8 mouse cellular contexts compared by ENCODE assay signal in genomic region chr12:101007968-101008481, GRCm38 (mm10). TPM values are rescaled to one million over a fixed set of nuclear protein-coding genes. Genes with fewer than 3 reads are reported as not detected.
DNase-seq lines count a peak whose midpoint lies in the region; ATAC-seq and TF ChIP-seq lines count a peak whose summit lies in the region.

No protein-coding gene starts in this region.

- no peak overlapping the region for H3K4me3 ChIP-seq in cerebellum, adult 2 months (replicated peaks; ENCODE audit: insufficient read depth, low read depth, low read length)
- H3K4me3 ChIP-seq in stomach, embryonic 15.5 days (replicated peaks), result no peak overlapping the region

- TF ChIP-seq CTCF in cerebellum, adult 2 months (IDR thresholded peaks at IDR 0.05; ENCODE audit: borderline replicate concordance, insufficient read depth, low read depth, low read length), result no peak

- DNase-seq in cerebellum, adult 2 months, result peak; percentile 60 to 79
- DNase-seq in cerebellum, adult 11 months, result no peak
- DNase-seq in right cerebral cortex, adult 18-20 months, result peak; percentile 81
- DNase-seq in right cerebral cortex, postnatal 14 days, result no peak
- peak; percentile 74 to 81 for DNase-seq in frontal cortex, adult 2 months (ENCODE audit: extremely low spot score in 1 of 2, low spot score in 1 of 2)
- peak; percentile 64 to 90 for DNase-seq in left cerebral cortex, postnatal 25 days (ENCODE audit: low spot score in 2 of 2)

- no peak overlapping the region for H3K27ac ChIP-seq in cerebellum, adult 2 months (ENCODE audit: insufficient read depth, low read length)
- peak overlapping the region; percentile 71 for H3K27ac ChIP-seq in stomach, embryonic 15.5 days

- no peak for TF ChIP-seq POLR2A in cerebellum, adult 2 months (IDR thresholded peaks at IDR 0.05; ENCODE audit: borderline replicate concordance, insufficient read depth, low read length)

- intact Hi-C loops in left cerebral cortex, postnatal 25 days (cut with DNase I), result no loop called here

- no peaks in the 10 kb centered on the region for H3K36me3 ChIP-seq in stomach, embryonic 15.5 days

- ATAC-seq in stomach, embryonic 15.5 days (ENCODE audit: insufficient read depth, low FRiP score, low read depth), result peak; percentile 9; the same call in 1 of the 2 replicates
- ATAC-seq in erythroblast, adult 5-6 weeks (replicated peaks; ENCODE audit: low FRiP score, poor library complexity, severe bottlenecking), result no peak

- H3K9ac ChIP-seq in stomach, embryonic 15.5 days, result no peak overlapping the region

- no peaks in the 10 kb centered on the region for H3K27me3 ChIP-seq in cerebellum, adult 2 months (ENCODE audit: control insufficient read depth, insufficient read depth, low read length)
- no peaks in the 10 kb centered on the region for H3K27me3 ChIP-seq in stomach, embryonic 15.5 days (replicated peaks)

- no peak overlapping the region for H3K4me2 ChIP-seq in stomach, embryonic 15.5 days

- peaks cover 15% of the 10 kb centered on the region; the same call in 1 of the 2 replicates for H3K4me1 ChIP-seq in cerebellum, adult 2 months (ENCODE audit: control insufficient read depth, insufficient read depth, low read length)
- H3K4me1 ChIP-seq in stomach, embryonic 15.5 days, result peaks cover 34% of the 10 kb centered on the region

- no peaks in the 10 kb centered on the region for H3K9me3 ChIP-seq in stomach, embryonic 15.5 days

- 10% methylated on average over 10 of the region's 10 CpGs for WGBS in cerebellum, adult 2 months
- 31% methylated on average over 10 of the region's 10 CpGs for WGBS in stomach, embryonic 15.5 days

RNA-seq across cellular contexts. Expression of gene Ccdc88c, which starts 20.8 kb away (rescaled TPM):
- 9.0 TPM in 2 replicates for polyA plus RNA-seq in cerebellum, adult 2 months (2012; rRNA removed)
- 16.1 and 18.0 TPM in 2 replicates for polyA plus RNA-seq in frontal cortex, adult 2 months (2012; rRNA removed)
- total RNA-seq in left cerebral cortex, postnatal 25 days (2021), result 10 to 100 TPM; 21.9 to 25.5 TPM
- 9.4 and 11.1 TPM in 2 replicates for polyA plus RNA-seq in stomach, embryonic 15.5 days (2015; fragmentation: Nextera tagmentation; extraction: Ambion mirVana)
- 56.1 and 68.1 TPM in 2 replicates for total RNA-seq in erythroblast, adult 5-6 weeks (2015; ENCODE audit: low replicate concordance)
- 180 TPM in 2 replicates for total RNA-seq in erythroblast, adult 5-6 weeks (2017; ENCODE audit: low replicate concordance)

Comparison
In these comparisons a context has a peak if more than half of its experiments do, and no peak if none do; other contexts are left out.
1. DNase-seq: peak in cerebellum, adult 2 months (2 of 2), right cerebral cortex, adult 18-20 months (single experiment), frontal cortex, adult 2 months (2 of 2) and left cerebral cortex, postnatal 25 days (2 of 2); none in cerebellum, adult 11 months (single experiment) and right cerebral cortex, postnatal 14 days (single experiment).